16 mouse cellular contexts compared by ENCODE assay signal in the genomic region with DNA sequence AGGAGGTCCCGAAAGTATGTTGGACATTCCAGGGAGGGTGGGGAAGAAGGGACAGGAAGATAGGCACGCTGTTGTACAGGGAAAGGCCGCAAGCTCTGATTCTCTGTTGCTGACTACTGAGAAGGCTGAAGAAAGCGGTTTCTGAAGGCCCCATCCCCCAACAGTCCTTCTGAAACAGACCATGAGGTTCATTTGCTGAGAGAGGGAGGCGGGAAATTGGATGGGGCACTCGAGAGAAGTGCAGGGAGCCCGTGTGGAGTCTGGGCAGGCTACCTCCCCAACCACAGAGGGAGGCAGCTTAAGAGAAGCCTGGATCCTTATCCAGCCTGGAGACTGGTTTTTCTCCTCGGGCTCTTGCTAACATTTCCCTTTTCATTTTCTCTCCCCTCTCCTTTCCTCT.
DNase-seq lines count a peak whose midpoint lies in the region; ATAC-seq and TF ChIP-seq lines count a peak whose summit lies in the region.
"Had no signal": no experiment of that assay in that cellular context is flagged by ENCODE, and none has a peak within 500 bp of the region (broad histone marks: within the 10 kb centered on the region; RNA-seq: fewer than 3 reads in every experiment).

No protein-coding gene starts in this region.

- no peak overlapping the region for H3K4me3 ChIP-seq in layer of hippocampus, adult 2 months
- H3K4me3 ChIP-seq in lung, embryonic 14.5 days (ENCODE audit: low read depth, low read length) = no peak overlapping the region
- no peak overlapping the region for H3K4me3 ChIP-seq in olfactory bulb, adult 2 months (ENCODE audit: insufficient read depth, low read depth, low read length)
- H3K4me3 ChIP-seq: embryonic facial prominence, embryonic 15.5 days; forebrain, embryonic 12.5 days; hindbrain, embryonic 15.5 days; midbrain, embryonic 10.5 days had no signal

- intact Hi-C loops in left cerebral cortex, postnatal 10 days (cut with DNase I) = no loop called here

- no peaks in the 10 kb centered on the region for H3K27me3 ChIP-seq in lung, embryonic 14.5 days (ENCODE audit: insufficient read depth, low read length)
- H3K27me3 ChIP-seq: embryonic facial prominence, embryonic 15.5 days; forebrain, embryonic 12.5 days; hindbrain, embryonic 15.5 days had no signal

- no peaks in the 10 kb centered on the region for H3K36me3 ChIP-seq in lung, embryonic 14.5 days (ENCODE audit: insufficient read depth)
- H3K36me3 ChIP-seq: embryonic facial prominence, embryonic 15.5 days; forebrain, embryonic 12.5 days; hindbrain, embryonic 15.5 days; midbrain, embryonic 10.5 days had no signal

- WGBS in lung, embryonic 14.5 days = 39% methylated on average over 8 of the region's 8 CpGs
- WGBS in olfactory bulb, adult 2 months = 44% methylated on average over 8 of the region's 8 CpGs

- H3K4me2 ChIP-seq in lung, embryonic 14.5 days = no peak overlapping the region
- H3K4me2 ChIP-seq: embryonic facial prominence, embryonic 15.5 days; forebrain, embryonic 12.5 days; hindbrain, embryonic 15.5 days had no signal

- H3K4me1 ChIP-seq in lung, embryonic 14.5 days (ENCODE audit: insufficient read depth) = peaks cover 23% of the 10 kb centered on the region
- H3K4me1 ChIP-seq in olfactory bulb, adult 2 months (ENCODE audit: control insufficient read depth, insufficient read depth, low read length) = peaks cover 34% of the 10 kb centered on the region

- ATAC-seq in lung, embryonic 14.5 days (ENCODE audit: insufficient read depth) = no peak

- peak overlapping the region; percentile 12; the same call in 1 of the 2 replicates for H3K27ac ChIP-seq in layer of hippocampus, adult 2 months
- H3K27ac ChIP-seq in lung, embryonic 14.5 days (ENCODE audit: low read depth) = no peak overlapping the region
- peak overlapping the region; percentile 74 for H3K27ac ChIP-seq in olfactory bulb, adult 2 months (ENCODE audit: insufficient read depth, low read depth, low read length)
- H3K27ac ChIP-seq: embryonic facial prominence, embryonic 15.5 days; forebrain, embryonic 12.5 days; hindbrain, embryonic 15.5 days; midbrain, embryonic 10.5 days had no signal

- no peak for TF ChIP-seq POLR2A in olfactory bulb, adult 2 months (IDR thresholded peaks at IDR 0.05; ENCODE audit: insufficient read depth, low read depth, low read length)

- DNase-seq in cerebellum, adult 9-11 months = peak; percentile 48
- DNase-seq in cerebellum, postnatal 4 days (ENCODE audit: low spot score in 2 of 2) = no peak
- DNase-seq in layer of hippocampus, adult 2 months (ENCODE audit: low spot score in 2 of 2) = no peak
- DNase-seq in layer of hippocampus, adult 9-11 months = no peak
- peak; percentile 64 for DNase-seq in lung, embryonic 14.5 days
- no peak for DNase-seq in left cerebral cortex, postnatal 10 days (ENCODE audit: extremely low spot score in 1 of 2, low spot score in 2 of 2)
- no peak for DNase-seq in thymus, postnatal 14 days
- DNase-seq: heart, adult 11 months; kidney, adult 2 months; right cerebral cortex, postnatal 14 days; thymus, postnatal 4 days had no signal

- no peaks in the 10 kb centered on the region for H3K9me3 ChIP-seq in lung, embryonic 14.5 days (ENCODE audit: low read depth, low read length)
- H3K9me3 ChIP-seq: embryonic facial prominence, embryonic 15.5 days; forebrain, embryonic 12.5 days; hindbrain, embryonic 15.5 days; midbrain, embryonic 10.5 days had no signal

- TF ChIP-seq CTCF in layer of hippocampus, adult 2 months (conservative IDR thresholded peaks at IDR 0.05) = no peak
- TF ChIP-seq CTCF in lung, embryonic 14.5 days (IDR thresholded peaks at IDR 0.05; ENCODE audit: low read depth) = no peak
- TF ChIP-seq CTCF in olfactory bulb, adult 2 months (IDR thresholded peaks at IDR 0.05; ENCODE audit: insufficient read depth, low read depth, low read length) = no peak

- no peak overlapping the region for H3K9ac ChIP-seq in lung, embryonic 14.5 days
- H3K9ac ChIP-seq: embryonic facial prominence, embryonic 15.5 days; forebrain, embryonic 12.5 days; hindbrain, embryonic 15.5 days had no signal

Comparison
In these comparisons a context has a peak if more than half of its experiments do, and no peak if none do; other contexts are left out.
1. DNase-seq: peak in cerebellum, adult 9-11 months (single experiment) and lung, embryonic 14.5 days (single experiment); none in cerebellum, postnatal 4 days (0 of 2), layer of hippocampus, adult 2 months (0 of 2), layer of hippocampus, adult 9-11 months (single experiment), left cerebral cortex, postnatal 10 days (0 of 2) and thymus, postnatal 14 days (single experiment).